Mouse (Mus musculus): Measurements from ENCODE around the gene Rasl10b. TPM values are rescaled to one million over a fixed set of nuclear protein-coding genes. Genes with fewer than 3 reads are reported as not detected.
A peak's percentile ranks its signal among the peaks of the same experiment; 100 is the strongest.

Gene Rasl10b
- polyA plus RNA-seq, 1 experiment from 2014 or later, result 0.02 TPM

DNA sequence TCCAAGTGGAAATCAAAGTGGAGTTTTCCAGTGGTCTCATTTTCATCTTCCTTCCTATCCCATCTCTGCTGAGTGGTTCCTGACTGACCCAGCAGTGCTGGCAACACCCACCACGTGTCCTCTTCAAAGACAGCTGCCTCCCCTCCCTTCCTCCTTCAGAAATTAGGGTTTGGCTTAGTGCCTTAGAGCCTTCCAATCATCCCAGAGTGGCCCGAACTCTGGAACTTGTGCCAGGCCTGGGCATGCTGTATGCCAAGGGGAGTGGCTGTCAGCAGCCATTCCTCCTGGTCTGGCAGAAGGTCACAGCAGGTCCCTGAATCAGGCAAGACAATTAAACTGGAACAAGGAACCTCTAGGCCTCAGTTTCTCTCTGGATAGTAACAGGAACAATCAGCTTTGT is 57.0 kb downstream of the Rasl10b start:
- no peak overlapping the region for H3K4me3 ChIP-seq (ENCODE audit: low read depth, low read length)
- H3K4me1 ChIP-seq (ENCODE audit: control insufficient read depth, low read depth, low read length), result no peaks in the 10 kb centered on the region
- no peak overlapping the region for H3K27ac ChIP-seq (ENCODE audit: low read length)
- 35% methylated on average over 2 of the region's 2 CpGs for WGBS (ENCODE audit: insufficient replicate concordance)
- no peaks in the 10 kb centered on the region for H3K9me3 ChIP-seq (replicated peaks; ENCODE audit: control insufficient read depth, low read length)
- no peak overlapping the region for H3K9ac ChIP-seq (ENCODE audit: low read depth, low read length)
- no peaks in the 10 kb centered on the region for H3K36me3 ChIP-seq (ENCODE audit: control insufficient read depth, insufficient read depth)
- H3K27me3 ChIP-seq (ENCODE audit: control insufficient read depth, insufficient read depth, low read depth, low read length), result peaks cover 34% of the 10 kb centered on the region
- no peak overlapping the region for H3K4me2 ChIP-seq (ENCODE audit: low read depth, low read length)
- no peak for ATAC-seq (ENCODE audit: low read depth)

DNA sequence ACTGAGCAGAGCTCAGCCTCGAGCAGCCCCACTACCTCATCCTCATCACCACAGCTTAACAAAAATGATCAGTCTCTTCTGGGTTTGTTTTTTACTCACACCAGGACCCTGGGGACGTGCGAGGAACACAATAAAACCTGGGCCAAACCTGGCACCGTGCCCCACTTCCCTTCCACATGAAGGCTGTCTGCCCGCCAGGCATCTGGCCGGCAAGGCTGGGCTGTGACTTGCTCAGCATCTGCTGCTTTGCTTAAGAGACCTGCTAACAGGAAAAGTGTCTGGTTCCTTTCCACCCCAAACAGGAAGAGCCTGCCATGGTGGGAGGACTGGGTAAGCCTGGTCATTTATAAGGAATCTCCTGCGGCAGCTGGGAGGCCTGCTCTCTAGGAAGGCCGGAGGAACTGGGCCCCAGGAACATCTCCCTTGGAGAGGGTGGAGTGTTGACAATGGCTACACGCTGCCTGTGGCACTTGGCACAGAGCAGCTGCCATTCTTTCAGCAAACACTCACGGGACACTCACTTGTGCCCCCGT is 58.2 kb downstream of the Rasl10b start:
- Histone ChIP-seq H3K4me2 (ENCODE audit: low read depth, low read length) (no peak overlapping the region), H3K27ac (ENCODE audit: low read length) (no peak overlapping the region), H3K27me3 (ENCODE audit: control insufficient read depth, insufficient read depth, low read depth, low read length) (peaks cover 26% of the 10 kb centered on the region), H3K9me3 (replicated peaks; ENCODE audit: control insufficient read depth, low read length) (no peaks in the 10 kb centered on the region), H3K4me1 (ENCODE audit: control insufficient read depth, low read depth, low read length) (peaks cover 7% of the 10 kb centered on the region), H3K4me3 (ENCODE audit: low read depth, low read length) (no peak overlapping the region), H3K36me3 (ENCODE audit: control insufficient read depth, insufficient read depth) (no peaks in the 10 kb centered on the region), H3K9ac (ENCODE audit: low read depth, low read length) (no peak overlapping the region)
- WGBS (ENCODE audit: insufficient replicate concordance), result 35% methylated on average over 11 of the region's 11 CpGs
- ATAC-seq (ENCODE audit: low read depth), result peak; percentile 28; the same call in 1 of the 2 replicates

DNA sequence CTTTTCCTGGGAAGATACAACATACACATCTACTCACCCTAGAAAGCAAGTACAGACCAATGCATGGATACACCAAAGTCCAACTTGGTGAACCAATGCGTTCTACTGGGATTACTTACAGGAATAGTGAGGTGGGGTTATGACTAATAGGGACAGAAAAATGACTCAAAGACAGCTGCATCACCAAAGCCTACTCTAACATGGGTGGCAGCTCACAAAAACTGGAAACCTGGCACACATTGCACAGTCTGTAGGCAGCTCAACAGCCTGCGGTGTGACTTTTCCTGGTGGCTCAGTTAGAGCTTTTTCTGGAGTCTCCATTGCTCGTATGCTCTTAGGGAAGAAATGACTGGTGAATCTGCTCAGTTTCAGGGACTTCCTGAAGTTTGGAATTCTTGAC is 59.8 kb downstream of the Rasl10b start:
- Histone ChIP-seq H3K27me3 (ENCODE audit: control insufficient read depth, insufficient read depth, low read depth, low read length) (peaks cover 10% of the 10 kb centered on the region), H3K9ac (ENCODE audit: low read depth, low read length) (no peak overlapping the region), H3K36me3 (ENCODE audit: control insufficient read depth, insufficient read depth) (no peaks in the 10 kb centered on the region), H3K27ac (ENCODE audit: low read length) (no peak overlapping the region), H3K4me1 (ENCODE audit: control insufficient read depth, low read depth, low read length) (peaks cover 8% of the 10 kb centered on the region), H3K4me2 (ENCODE audit: low read depth, low read length) (no peak overlapping the region), H3K4me3 (ENCODE audit: low read depth, low read length) (no peak overlapping the region), H3K9me3 (replicated peaks; ENCODE audit: control insufficient read depth, low read length) (no peaks in the 10 kb centered on the region)
- no peak for ATAC-seq (ENCODE audit: low read depth)
- WGBS (ENCODE audit: insufficient replicate concordance), result 74% methylated on average over 3 of the region's 3 CpGs

Other genes starting within 250 kb of the Rasl10b start
- 0.99 and 1.2 TPM in 2 replicates for gene Slfn4, start 234.0 kb upstream of the Rasl10b start, polyA plus RNA-seq (2015; fragmentation: Nextera tagmentation; extraction: Ambion mirVana)
- 2.0 and 2.5 TPM in 2 replicates for gene Slfn3, start 217.8 kb upstream of the Rasl10b start, polyA plus RNA-seq (2015; fragmentation: Nextera tagmentation; extraction: Ambion mirVana)
- 39.7 and 43.0 TPM in 2 replicates for gene Slfn14, start 122.4 kb upstream of the Rasl10b start, polyA plus RNA-seq (2015; fragmentation: Nextera tagmentation; extraction: Ambion mirVana)
- gene Ap2b1, start 110.1 kb upstream of the Rasl10b start, polyA plus RNA-seq (2015; fragmentation: Nextera tagmentation; extraction: Ambion mirVana), result 19.2 and 21.7 TPM in 2 replicates
- 5.6 and 6.2 TPM in 2 replicates for gene Pex12, start 106.6 kb upstream of the Rasl10b start, polyA plus RNA-seq (2015; fragmentation: Nextera tagmentation; extraction: Ambion mirVana)
- not detected in 2 replicates for gene Gas2l2, start 20.3 kb downstream of the Rasl10b start, polyA plus RNA-seq (2015; fragmentation: Nextera tagmentation; extraction: Ambion mirVana)
- gene 1700020L24Rik, start 28.5 kb downstream of the Rasl10b start, polyA plus RNA-seq (2015; fragmentation: Nextera tagmentation; extraction: Ambion mirVana), result 1.7 and 2.4 TPM in 2 replicates
- 0.37 and 0.42 TPM in 2 replicates for gene Mmp28, start 53.9 kb downstream of the Rasl10b start, polyA plus RNA-seq (2015; fragmentation: Nextera tagmentation; extraction: Ambion mirVana)
- gene Taf15, start 63.9 kb downstream of the Rasl10b start, polyA plus RNA-seq (2015; fragmentation: Nextera tagmentation; extraction: Ambion mirVana), result 4.1 and 4.2 TPM in 2 replicates
- gene Heatr9, start 113.0 kb downstream of the Rasl10b start, polyA plus RNA-seq (2015; fragmentation: Nextera tagmentation; extraction: Ambion mirVana), result not detected in 2 replicates
- gene Ccl5, start 121.4 kb downstream of the Rasl10b start, polyA plus RNA-seq (2015; fragmentation: Nextera tagmentation; extraction: Ambion mirVana), result 1.2 and 1.7 TPM in 2 replicates
- gene Ccl9, start 169.5 kb downstream of the Rasl10b start, polyA plus RNA-seq (2015; fragmentation: Nextera tagmentation; extraction: Ambion mirVana), result 66.8 and 71.8 TPM in 2 replicates
- 16.3 and 16.9 TPM in 2 replicates for gene Ccl6, start 183.9 kb downstream of the Rasl10b start, polyA plus RNA-seq (2015; fragmentation: Nextera tagmentation; extraction: Ambion mirVana)
- gene Rpl9-ps1, start 236.5 kb downstream of the Rasl10b start, polyA plus RNA-seq (2015; fragmentation: Nextera tagmentation; extraction: Ambion mirVana), result not detected in 2 replicates
- 0.34 and 0.44 TPM in 2 replicates for gene Ccl3, start 240.2 kb downstream of the Rasl10b start, polyA plus RNA-seq (2015; fragmentation: Nextera tagmentation; extraction: Ambion mirVana)

Measured in liver, embryonic 16.5 days (tissue).